Mouse (Mus musculus): ENCODE data around the gene Mcam. TPM values are rescaled to one million over a fixed set of nuclear protein-coding genes. Genes with fewer than 3 reads are reported as not detected.

Gene Mcam
- total RNA-seq, 2 experiments from 2014 or later, result 1.7 TPM; not detected in 1

- ATAC-seq (replicated peaks; ENCODE audit: poor library complexity, severe bottlenecking), result no peak
Measured at GRCm38 (mm10) chr9:44133287-44133686, 982 bp upstream of the Mcam start.

DNA sequence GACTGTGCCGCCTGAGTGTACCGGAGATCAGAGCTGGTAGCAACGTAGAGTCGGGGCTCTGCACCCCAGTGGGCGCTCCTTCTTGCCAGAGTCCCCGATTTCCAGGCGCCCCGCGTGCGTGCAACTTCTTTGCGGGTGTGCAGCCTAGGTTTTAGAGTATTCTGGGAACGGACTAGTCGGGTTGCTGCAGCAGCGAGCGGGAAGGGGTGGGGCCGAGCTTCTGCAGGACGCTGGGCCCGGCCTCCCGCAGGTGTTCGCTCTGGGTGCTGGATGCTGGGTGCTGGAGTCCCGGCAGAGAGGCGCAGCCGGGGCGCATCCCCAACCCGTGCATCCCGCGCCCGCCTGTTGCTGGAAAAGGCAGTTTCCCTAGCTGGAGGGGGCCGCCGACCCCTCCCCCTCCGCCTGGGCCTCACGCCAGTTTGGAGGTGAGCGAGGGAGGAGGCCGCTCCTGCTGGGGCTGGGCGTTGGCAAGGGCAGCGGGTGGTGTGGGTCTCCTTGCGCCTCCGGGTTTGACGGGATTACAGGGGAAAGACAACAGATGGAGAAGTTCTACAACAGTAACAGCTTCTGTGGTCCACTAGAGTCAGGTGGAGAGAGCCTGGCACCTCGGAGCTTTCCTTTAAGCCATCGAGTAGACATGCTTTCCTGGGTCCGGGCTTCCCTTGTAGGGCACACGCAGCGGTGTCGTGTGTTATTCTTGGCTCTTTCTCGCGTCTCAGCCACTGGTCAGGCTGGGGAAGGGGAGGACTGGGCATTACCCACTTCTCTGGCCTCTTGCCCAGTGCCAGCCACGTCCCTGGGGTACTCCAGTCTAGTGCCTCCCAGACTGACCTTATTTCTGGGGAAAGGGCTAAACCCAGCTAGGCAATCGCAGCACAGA is 822 bp downstream of the Mcam start:
- ATAC-seq (replicated peaks; ENCODE audit: poor library complexity, severe bottlenecking), result 0 out of 2 replicates have a peak, but pooled peaks have one; percentile 8

GRCm38 (mm10) chr9:44135731-44136411 is 1.6 kb downstream of the Mcam start:
- ATAC-seq (replicated peaks; ENCODE audit: poor library complexity, severe bottlenecking), result no peak

GRCm38 (mm10) chr9:44137846-44138245 is 3.6 kb downstream of the Mcam start:
- no peak for ATAC-seq (replicated peaks; ENCODE audit: poor library complexity, severe bottlenecking)

DNA sequence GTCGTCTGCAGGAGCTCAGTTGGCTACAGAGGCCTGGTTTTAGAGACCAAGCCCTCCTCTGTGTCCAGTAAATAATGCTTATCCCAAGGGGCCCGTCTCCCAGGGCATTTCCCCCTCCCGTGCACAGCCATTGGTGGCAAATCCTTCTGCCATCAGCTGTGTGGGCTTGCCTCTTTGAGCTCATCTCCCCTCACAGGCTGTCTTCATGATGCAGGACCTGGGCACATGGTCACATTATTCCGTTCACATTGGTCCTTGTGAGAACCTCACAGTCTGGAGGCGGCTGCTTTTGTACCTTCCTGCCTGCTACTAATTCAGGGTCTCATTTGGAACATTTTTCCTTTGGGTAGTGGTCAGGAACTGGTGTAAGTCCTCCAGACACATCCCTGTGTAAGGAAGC is 7.7 kb downstream of the Mcam start:
- no peak for ATAC-seq (replicated peaks; ENCODE audit: poor library complexity, severe bottlenecking)

DNA sequence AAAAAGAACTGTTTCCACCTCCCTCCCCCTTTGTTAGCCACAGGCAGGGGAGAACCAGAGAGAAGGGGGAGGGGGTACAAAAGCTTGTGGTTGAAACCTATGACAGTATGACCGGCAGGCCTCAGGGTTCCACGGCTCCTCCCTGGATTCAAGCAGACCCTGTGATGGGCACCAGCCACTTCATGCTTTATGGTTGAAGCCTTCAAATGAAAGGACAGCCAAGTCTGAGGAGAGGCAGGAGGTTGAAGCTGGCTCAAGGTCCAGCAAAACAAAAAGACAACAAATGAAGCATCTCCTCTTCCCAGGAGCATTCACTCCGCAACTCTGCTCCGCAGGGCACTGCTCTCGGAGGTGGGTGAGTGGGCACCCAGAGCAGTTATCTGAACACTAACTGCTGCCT is 9.2 kb downstream of the Mcam start:
- no peak for ATAC-seq (replicated peaks; ENCODE audit: poor library complexity, severe bottlenecking)

- ATAC-seq (replicated peaks; ENCODE audit: poor library complexity, severe bottlenecking), result no peak
Measured at GRCm38 (mm10) chr9:44144023-44144717, 9.9 kb downstream of the Mcam start.

DNA sequence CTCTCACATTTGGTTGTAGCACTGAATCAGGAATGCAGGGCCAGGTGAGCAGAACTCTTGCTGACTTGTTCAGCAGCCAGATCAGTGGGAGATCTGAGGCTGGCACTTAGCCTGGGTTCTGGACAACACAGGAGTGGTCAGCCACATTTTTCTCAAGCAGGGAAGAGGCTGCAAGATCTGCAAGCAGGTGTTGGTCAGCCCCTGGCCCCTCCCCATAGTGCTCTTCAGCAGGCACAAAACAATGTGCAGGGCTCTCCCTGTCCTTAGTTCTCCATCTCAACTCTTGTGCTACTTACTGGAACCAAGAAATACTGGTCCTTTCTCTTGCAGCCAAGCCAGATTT is 10.4 kb downstream of the Mcam start:
- no peak for ATAC-seq (replicated peaks; ENCODE audit: poor library complexity, severe bottlenecking)

DNA sequence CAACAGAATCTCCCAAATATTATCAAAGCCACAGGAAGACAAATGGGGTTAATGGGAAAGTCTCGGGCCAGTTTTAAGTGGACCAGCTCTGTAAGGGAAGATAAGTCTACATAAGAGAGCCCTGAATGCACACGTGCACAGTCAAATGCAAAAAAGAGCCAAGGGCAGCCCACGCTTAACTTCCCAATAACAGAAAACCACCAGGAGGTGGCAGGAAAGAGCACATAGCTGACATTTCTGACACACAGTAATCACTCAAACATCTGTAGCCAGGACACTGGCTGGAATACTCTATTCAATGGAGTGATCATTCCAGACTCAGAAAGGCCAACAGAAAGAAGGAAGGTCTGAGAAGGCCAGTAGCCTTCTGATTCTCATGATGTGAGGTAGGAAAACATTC is 13.0 kb downstream of the Mcam start:
- ATAC-seq (replicated peaks; ENCODE audit: poor library complexity, severe bottlenecking), result peak; percentile 46; the same call in 1 of the 2 replicates

- ATAC-seq (replicated peaks; ENCODE audit: poor library complexity, severe bottlenecking), result no peak
Measured at GRCm38 (mm10) chr9:44159886-44160285, 25.6 kb downstream of the Mcam start.

- ATAC-seq (replicated peaks; ENCODE audit: poor library complexity, severe bottlenecking), result peak; percentile 17
Measured at GRCm38 (mm10) chr9:44168931-44169330, 34.7 kb downstream of the Mcam start.

DNA sequence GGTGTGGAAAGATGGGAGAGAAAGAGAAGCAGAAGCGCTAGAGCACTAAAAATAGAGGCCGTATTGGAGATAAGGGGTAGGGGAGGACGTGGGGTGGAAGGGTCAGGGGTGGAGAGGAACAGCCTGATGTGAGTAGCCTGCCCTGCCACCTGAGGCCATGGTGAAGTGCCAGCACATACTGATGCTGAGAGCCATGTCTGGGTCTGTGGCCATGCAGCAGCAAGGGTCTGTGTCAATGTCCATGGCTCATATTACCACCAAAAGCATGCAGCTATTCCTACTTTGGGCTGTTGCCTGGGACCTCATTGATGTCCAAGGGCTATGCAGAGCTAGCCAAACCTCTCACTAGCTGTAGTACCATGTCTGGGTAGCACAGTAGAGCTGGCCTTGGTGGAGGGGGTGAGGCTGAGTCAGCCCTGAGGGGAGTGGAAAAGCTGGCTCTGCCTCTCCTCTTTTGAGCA is 36.5 kb downstream of the Mcam start:
- ATAC-seq (replicated peaks; ENCODE audit: poor library complexity, severe bottlenecking), result no peak

- ATAC-seq (replicated peaks; ENCODE audit: poor library complexity, severe bottlenecking), result no peak; the same call in 1 of the 2 replicates
Measured at GRCm38 (mm10) chr9:44175556-44175955, 41.3 kb downstream of the Mcam start.

DNA sequence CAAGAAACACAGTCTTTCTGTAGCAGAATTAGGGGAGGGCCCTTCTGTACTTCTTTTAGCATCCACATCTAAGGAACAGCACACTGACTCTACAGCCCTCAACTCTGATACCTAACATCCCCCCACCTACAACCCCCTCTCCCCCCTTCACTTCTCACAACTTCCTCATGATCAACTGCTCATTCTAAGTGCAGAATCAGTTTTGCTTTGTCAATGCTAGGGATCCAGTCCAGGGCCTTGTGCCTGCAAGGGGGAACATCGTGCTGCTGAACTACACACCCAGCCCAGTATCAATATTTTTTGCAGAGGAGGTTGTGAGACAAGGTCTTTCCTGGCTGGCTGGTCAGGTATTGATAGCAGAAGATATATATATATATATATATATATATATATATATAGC is 41.7 kb downstream of the Mcam start:
- ATAC-seq (replicated peaks; ENCODE audit: poor library complexity, severe bottlenecking), result peak; percentile 70

- ATAC-seq (replicated peaks; ENCODE audit: poor library complexity, severe bottlenecking), result no peak
Measured at GRCm38 (mm10) chr9:44177405-44177804, 43.1 kb downstream of the Mcam start.

DNA sequence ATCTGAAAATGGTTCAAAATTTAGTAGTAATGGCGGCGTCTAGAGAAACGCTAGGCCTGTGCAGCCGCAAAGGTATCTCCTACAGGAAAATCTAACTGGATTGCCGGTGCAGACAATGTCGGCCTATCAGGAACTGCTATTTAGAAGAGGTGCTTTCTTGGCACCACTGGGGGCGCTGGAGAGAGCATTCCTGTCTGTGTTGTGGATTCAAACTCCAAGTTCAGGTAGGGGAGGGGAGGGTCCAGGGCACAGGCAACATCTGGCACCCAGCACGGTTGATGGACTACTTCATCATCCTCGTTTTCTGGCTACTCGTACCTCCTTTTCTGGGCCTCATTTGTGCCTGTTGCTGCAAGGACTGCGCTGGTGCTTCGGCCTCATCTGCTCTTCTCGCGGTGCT is 44.1 kb downstream of the Mcam start:
- peak; percentile 29; the same call in 1 of the 2 replicates for ATAC-seq (replicated peaks; ENCODE audit: poor library complexity, severe bottlenecking)

- no peak for ATAC-seq (replicated peaks; ENCODE audit: poor library complexity, severe bottlenecking)
Measured at GRCm38 (mm10) chr9:44178811-44179210, 44.5 kb downstream of the Mcam start.

DNA sequence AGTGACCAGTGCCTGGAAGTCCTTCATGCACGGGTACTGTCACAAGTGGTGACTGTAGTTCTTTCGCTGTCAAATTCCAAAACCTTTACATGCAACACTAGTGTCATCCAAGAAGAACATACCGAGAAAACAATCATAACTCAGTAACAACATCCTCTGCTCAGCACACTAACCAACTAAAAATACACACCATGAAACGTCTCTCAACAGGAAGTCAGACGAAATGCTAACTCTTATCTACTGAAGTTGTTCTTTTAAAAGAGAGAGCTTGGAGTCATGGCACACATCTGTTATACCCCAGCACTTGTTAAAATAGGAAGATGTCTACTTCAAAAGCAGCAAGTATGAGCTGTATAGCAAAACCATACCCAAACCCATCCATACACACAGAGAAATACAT is 47.3 kb downstream of the Mcam start:
- 0 out of 2 replicates have a peak, but pooled peaks have one; percentile 8 for ATAC-seq (replicated peaks; ENCODE audit: poor library complexity, severe bottlenecking)

DNA sequence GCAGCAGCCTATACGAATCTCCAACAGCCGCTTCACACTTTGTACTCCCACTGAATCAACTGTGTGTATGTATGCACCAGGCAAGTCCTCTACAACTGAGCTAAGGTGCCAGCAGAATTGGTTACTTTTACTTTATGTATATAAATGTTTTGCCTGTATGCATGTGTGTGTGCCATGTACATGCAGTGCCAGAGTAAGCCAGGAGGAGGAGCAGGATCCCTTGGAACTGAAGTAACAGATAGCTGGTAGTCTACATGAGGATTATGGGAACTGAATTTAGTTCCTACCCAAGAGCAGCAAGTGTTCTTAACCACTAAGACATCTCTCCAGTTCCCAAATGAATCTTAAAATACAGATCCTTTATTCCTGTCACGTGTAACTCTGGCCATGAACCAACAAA is 48.0 kb downstream of the Mcam start:
- peak; percentile 57 for ATAC-seq (replicated peaks; ENCODE audit: poor library complexity, severe bottlenecking)

DNA sequence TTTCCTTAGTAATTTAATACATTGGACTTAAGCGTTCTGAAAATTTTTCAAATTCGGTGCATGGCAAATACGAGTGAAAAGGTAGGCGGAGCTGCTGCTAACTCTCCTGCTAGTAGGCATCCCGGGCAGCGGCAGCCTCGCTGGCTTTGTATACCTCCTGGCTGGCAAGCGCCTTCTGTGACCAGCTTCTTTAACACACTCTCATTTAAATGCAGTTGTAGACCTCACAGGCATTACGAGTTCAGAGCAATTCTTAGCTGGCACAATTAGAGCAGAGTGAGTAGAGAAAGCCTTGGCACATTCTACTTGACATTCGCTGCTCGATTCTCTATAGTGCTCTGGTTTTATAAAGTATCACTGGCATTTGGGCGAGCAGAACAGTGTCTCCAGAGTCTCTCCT is 54.0 kb downstream of the Mcam start:
- no peak for ATAC-seq (replicated peaks; ENCODE audit: poor library complexity, severe bottlenecking)

DNA sequence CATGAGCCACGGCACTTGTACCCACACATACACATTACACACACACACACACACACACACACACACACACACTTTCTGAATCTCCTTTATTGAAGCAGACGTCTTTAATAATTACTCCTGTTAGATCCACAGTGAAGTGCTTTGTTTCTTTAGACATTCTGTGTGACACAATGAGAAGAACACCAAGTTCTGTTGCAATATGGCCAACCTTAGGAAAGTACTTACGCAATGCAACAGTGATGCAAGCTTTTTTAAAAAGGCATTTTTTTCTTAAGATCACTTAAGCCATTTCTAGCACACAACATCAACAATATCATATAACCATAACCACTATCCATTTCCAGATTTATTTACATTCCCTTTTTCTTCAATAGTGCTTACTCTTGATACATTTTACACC is 56.9 kb downstream of the Mcam start:
- ATAC-seq (replicated peaks; ENCODE audit: poor library complexity, severe bottlenecking), result peak; percentile 96

Data from granulocyte monocyte progenitor cell, adult 5-6 weeks (primary cell).